Mouse (Mus musculus): ENCODE results near the gene Shc2. TPM values are rescaled to one million over a fixed set of nuclear protein-coding genes. Genes with fewer than 3 reads are reported as not detected.

Shc2 gene
- polyA plus RNA-seq, 1 experiment = 0.97 TPM

GRCm38 (mm10) chr10:79682916-79683582, 45.3 kb upstream of the Shc2 start:
- H3K27ac ChIP-seq (ENCODE audit: insufficient read depth, low read depth, low read length) = peak overlapping the region; percentile 52
- peak; percentile 75 for DNase-seq
- peaks cover 10% of the 10 kb centered on the region; the same call in 1 of the 2 replicates for H3K4me1 ChIP-seq (ENCODE audit: control insufficient read depth, insufficient read depth, low read length)
- H3K36me3 ChIP-seq (ENCODE audit: control insufficient read depth, insufficient read depth, low read length) = no peaks in the 10 kb centered on the region
- H3K27me3 ChIP-seq (replicated peaks; ENCODE audit: control insufficient read depth, insufficient read depth, low read length) = no peaks in the 10 kb centered on the region
- WGBS = 3% methylated on average over 10 of the region's 10 CpGs
- peak overlapping the region; percentile 90 for H3K4me3 ChIP-seq (ENCODE audit: insufficient read depth, low read depth, low read length)
- TF ChIP-seq CTCF (conservative IDR thresholded peaks at IDR 0.05; ENCODE audit: insufficient read depth, insufficient read length, low read depth, low read length) (peak; percentile 54), POLR2A (IDR thresholded peaks at IDR 0.05; ENCODE audit: low read depth, low read length) (no peak)

DNA sequence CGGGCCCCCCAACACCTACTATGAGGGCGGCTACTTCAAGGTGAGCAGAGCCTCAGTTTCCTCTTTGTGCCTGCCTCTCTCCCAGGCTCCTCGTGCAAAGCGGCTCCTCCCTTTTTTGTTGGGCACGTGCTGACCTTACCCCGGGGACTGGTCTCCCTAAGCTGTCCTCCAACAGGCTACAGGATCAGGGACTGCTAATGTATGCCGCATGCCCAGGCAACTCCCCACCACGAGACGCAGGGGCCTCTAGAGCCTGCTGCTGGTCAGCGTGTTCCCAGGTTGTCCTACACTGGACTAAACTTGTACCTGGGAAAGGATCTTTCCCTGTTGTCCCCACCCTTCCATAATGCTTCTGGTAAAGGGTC, 44.8 kb upstream of the Shc2 start:
- Histone ChIP-seq H3K36me3 (ENCODE audit: control insufficient read depth, insufficient read depth, low read length) (no peaks in the 10 kb centered on the region), H3K4me3 (ENCODE audit: insufficient read depth, low read depth, low read length) (peak overlapping the region; percentile 90), H3K4me1 (ENCODE audit: control insufficient read depth, insufficient read depth, low read length) (peaks cover 10% of the 10 kb centered on the region; the same call in 1 of the 2 replicates), H3K27me3 (replicated peaks; ENCODE audit: control insufficient read depth, insufficient read depth, low read length) (no peaks in the 10 kb centered on the region), H3K27ac (ENCODE audit: insufficient read depth, low read depth, low read length) (peak overlapping the region; percentile 52)
- DNase-seq = peak; percentile 28
- TF ChIP-seq POLR2A (IDR thresholded peaks at IDR 0.05; ENCODE audit: low read depth, low read length) (no peak), CTCF (conservative IDR thresholded peaks at IDR 0.05; ENCODE audit: insufficient read depth, insufficient read length, low read depth, low read length) (no peak)
- under 1% methylated on average over 10 of the region's 10 CpGs for WGBS

DNA sequence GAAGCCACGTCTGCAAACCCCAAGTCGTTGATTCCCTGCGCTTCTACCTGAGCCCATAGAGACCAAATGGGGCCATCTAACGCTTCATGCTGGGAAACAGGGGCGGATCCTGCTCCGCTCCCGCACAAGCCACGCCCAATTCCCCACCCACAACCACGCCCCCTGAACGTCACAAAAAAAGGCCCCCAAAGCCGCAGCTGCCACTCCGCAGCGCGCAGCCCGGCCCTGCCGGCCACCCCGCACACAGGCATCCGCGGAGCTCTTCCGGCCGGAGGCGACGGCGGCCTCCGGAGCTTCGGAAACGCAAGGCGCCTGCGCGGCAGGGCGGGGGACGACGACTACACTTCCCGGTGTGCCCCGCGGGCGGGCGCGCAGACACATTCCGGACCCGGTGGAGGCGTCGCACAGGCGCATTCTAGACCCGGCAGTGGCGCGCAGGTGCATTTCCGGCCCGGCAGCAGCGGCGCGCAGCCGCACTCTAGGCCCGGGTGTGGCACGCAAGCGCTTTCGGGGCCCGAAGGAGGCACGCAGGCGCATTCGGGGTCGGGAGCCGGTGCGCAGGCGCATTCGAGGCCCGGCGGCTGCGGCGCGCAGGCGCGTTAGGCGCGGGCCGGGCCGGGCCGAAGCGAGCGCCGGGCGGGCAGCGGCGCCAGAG, 44.0 kb upstream of the Shc2 start, which contains the start of gene Cdc34:
Cdc34 (plus strand) TSS at position 605 of the 655 bp plus-strand sequence.
- no peaks in the 10 kb centered on the region for H3K27me3 ChIP-seq (replicated peaks; ENCODE audit: control insufficient read depth, insufficient read depth, low read length)
- H3K4me1 ChIP-seq (ENCODE audit: control insufficient read depth, insufficient read depth, low read length) = peaks cover 10% of the 10 kb centered on the region; the same call in 1 of the 2 replicates
- H3K4me3 ChIP-seq (ENCODE audit: insufficient read depth, low read depth, low read length) = peak within 1 kb of the TSS; percentile 90
- H3K27ac ChIP-seq (ENCODE audit: insufficient read depth, low read depth, low read length) = peak within 1 kb of the TSS; percentile 65
- DNase-seq = peak; percentile 100
- under 1% methylated on average over 79 of the region's 84 CpGs for WGBS
- TF ChIP-seq CTCF (conservative IDR thresholded peaks at IDR 0.05; ENCODE audit: insufficient read depth, insufficient read length, low read depth, low read length) = no peak
- TF ChIP-seq POLR2A (IDR thresholded peaks at IDR 0.05; ENCODE audit: low read depth, low read length) = peak; percentile 58
- no peaks in the 10 kb centered on the region for H3K36me3 ChIP-seq (ENCODE audit: control insufficient read depth, insufficient read depth, low read length)

DNA sequence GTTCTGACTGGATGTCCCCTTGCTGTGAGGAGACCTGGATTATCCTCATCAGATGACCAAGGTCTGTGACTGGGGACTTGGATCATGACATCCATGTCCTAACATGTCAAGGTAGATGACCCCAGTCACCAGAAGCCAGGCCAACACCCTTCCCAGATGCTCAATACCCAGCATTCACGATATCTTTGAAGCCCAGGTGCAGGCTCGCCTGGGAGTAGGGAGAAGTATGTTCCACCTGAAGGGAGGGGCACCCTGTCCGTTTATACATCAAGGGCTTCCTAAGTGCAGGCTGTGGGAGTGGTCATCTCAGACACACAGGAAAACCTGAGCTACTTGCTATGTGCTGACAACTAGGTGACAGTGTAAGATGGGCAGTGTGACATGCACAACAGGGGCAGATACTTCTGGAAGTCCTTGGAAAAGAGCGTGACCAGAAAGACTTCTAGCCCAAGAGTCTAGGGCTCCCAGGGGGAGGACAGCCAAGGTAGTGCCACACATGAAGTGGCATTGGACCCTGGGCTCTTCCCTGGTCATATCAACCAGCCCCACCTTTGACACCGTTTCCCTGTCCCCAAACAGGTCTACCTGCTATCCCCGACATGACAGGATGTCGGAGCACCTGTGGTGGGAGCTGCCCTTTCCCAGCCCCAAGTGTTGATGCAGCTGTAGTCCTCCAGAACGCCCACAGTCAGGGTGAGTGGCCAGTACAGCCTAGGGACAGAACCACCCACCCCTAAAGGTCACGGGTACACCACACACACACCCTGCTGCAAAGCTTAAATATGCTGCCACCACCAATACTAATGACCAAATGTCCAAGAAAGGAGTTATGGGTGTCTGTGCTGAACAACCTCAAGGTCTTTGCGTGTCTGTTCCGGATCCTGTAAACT, 43.1 kb upstream of the Shc2 start:
- WGBS = 26% methylated on average over 11 of the region's 11 CpGs
- Histone ChIP-seq H3K4me1 (ENCODE audit: control insufficient read depth, insufficient read depth, low read length) (peaks cover 10% of the 10 kb centered on the region; the same call in 1 of the 2 replicates), H3K36me3 (ENCODE audit: control insufficient read depth, insufficient read depth, low read length) (no peaks in the 10 kb centered on the region), H3K27ac (ENCODE audit: insufficient read depth, low read depth, low read length) (peak overlapping the region; percentile 65), H3K4me3 (ENCODE audit: insufficient read depth, low read depth, low read length) (peak overlapping the region; percentile 48), H3K27me3 (replicated peaks; ENCODE audit: control insufficient read depth, insufficient read depth, low read length) (no peaks in the 10 kb centered on the region)
- TF ChIP-seq CTCF (conservative IDR thresholded peaks at IDR 0.05; ENCODE audit: insufficient read depth, insufficient read length, low read depth, low read length) = no peak
- no peak for TF ChIP-seq POLR2A (IDR thresholded peaks at IDR 0.05; ENCODE audit: low read depth, low read length)
- DNase-seq = no peak

DNA sequence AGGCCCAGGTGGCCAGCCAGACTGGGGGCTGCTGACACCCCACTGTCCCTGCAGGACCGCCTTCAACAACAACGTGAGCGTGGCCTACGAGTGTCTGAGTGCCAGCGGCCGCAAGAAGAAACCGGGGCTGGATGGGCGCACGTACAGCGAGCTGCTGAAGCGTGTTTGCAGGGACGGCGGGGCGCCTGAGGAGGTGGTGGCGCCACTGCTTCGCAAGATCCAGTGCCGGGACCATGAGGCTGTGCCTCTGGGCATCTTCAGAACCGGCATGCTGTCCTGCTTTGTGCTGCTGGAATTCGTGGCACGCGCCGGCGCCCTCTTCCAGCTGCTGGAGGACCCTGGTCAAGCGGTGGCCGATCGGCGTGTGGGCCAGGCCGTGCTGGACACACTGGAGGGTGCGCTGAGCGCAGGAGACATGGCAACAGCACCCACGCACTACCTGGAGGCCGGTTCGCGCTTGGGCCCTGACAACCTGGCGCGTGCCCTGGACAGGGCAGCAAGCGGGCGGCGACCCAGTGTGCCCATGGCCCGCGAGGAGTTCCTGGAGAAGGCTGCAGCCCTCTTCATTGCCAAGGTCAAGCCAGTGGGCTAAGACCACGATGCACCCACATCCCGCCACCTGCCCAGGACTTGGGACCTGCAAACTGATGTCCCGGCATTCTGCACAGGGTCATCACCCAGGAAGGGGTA, 37.8 kb upstream of the Shc2 start:
- no peak overlapping the region for H3K4me3 ChIP-seq (ENCODE audit: insufficient read depth, low read depth, low read length)
- WGBS = 78% methylated on average over 44 of the region's 44 CpGs
- DNase-seq = no peak
- H3K36me3 ChIP-seq (ENCODE audit: control insufficient read depth, insufficient read depth, low read length) = no peaks in the 10 kb centered on the region
- no peaks in the 10 kb centered on the region for H3K27me3 ChIP-seq (replicated peaks; ENCODE audit: control insufficient read depth, insufficient read depth, low read length)
- H3K27ac ChIP-seq (ENCODE audit: insufficient read depth, low read depth, low read length) = no peak overlapping the region
- TF ChIP-seq CTCF (conservative IDR thresholded peaks at IDR 0.05; ENCODE audit: insufficient read depth, insufficient read length, low read depth, low read length) (no peak), POLR2A (IDR thresholded peaks at IDR 0.05; ENCODE audit: low read depth, low read length) (no peak)
- H3K4me1 ChIP-seq (ENCODE audit: control insufficient read depth, insufficient read depth, low read length) = peaks cover 2% of the 10 kb centered on the region

- 93% methylated on average over 3 of the region's 3 CpGs for WGBS
- Histone ChIP-seq H3K27me3 (replicated peaks; ENCODE audit: control insufficient read depth, insufficient read depth, low read length) (no peaks in the 10 kb centered on the region), H3K4me3 (ENCODE audit: insufficient read depth, low read depth, low read length) (no peak overlapping the region), H3K4me1 (ENCODE audit: control insufficient read depth, insufficient read depth, low read length) (peaks cover 8% of the 10 kb centered on the region), H3K36me3 (ENCODE audit: control insufficient read depth, insufficient read depth, low read length) (no peaks in the 10 kb centered on the region), H3K27ac (ENCODE audit: insufficient read depth, low read depth, low read length) (no peak overlapping the region)
- no peak for TF ChIP-seq POLR2A (IDR thresholded peaks at IDR 0.05; ENCODE audit: low read depth, low read length)
- no peak for TF ChIP-seq CTCF (conservative IDR thresholded peaks at IDR 0.05; ENCODE audit: insufficient read depth, insufficient read length, low read depth, low read length)
- DNase-seq = no peak
Measured at GRCm38 (mm10) chr10:79673054-79673453, 35.3 kb upstream of the Shc2 start.
